Mouse (Mus musculus) retina, embryonic 14.5 days (tissue): ENCODE measurements around the gene Rbm38.

ENCODE experiments used
- DNase-seq: peaks from one replicate; pipeline ENCODE4 v3.0.0-alpha.2; 2015; ENCODE audit warnings: low spot score

Gene Rbm38

GRCm38 (mm10) chr2:173060450-173060849, 40.2 kb downstream of the Rbm38 start:
- DNase-seq: no peak

GRCm38 (mm10) chr2:173061443-173062351, 41.4 kb downstream of the Rbm38 start:
- DNase-seq: no peak

GRCm38 (mm10) chr2:173063219-173063618, 42.9 kb downstream of the Rbm38 start:
- DNase-seq: no peak

DNA sequence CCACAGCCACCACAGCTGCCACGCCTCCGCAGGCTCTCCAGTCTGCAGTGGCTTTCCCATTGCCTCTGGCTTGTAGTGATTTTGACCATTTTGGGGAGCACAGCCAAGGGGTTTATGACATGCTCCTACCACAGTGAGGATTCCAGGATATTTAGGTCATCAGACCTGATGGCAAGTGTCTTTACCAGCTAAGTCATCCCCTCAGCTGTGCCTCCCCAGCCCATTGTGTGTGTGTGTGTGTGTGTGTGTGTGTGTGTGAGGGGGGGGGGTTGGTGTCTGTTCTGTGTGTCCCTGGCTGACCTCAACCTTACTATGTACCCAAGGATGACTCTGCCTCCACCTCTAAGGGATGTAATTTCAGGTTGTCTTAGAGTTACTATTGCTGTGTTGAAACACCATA, 44.6 kb downstream of the Rbm38 start:
- DNase-seq: no peak

- no peak for DNase-seq
These were observed 52.6 kb downstream of the Rbm38 start for GRCm38 (mm10) chr2:173072948-173073347.

DNA sequence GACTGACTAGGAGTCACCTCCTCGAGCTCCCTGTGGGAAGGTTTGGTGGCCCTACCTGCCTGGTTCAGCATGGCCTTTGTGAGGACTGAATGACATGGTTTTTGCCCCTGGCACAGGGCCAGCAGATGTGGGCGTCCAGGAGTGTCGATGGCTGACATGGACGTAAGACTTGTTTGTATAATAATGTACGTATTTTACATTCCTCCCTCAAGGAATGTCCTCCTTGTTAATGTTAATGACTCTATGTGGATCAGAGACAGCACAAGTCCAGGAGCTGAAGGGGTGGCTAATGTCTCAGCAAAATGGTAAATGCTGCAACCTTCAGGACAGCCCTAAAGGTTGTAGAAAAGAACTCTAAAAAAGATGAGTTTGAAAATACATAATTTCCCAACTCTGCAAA, 53.4 kb downstream of the Rbm38 start:
- no peak for DNase-seq

DNA sequence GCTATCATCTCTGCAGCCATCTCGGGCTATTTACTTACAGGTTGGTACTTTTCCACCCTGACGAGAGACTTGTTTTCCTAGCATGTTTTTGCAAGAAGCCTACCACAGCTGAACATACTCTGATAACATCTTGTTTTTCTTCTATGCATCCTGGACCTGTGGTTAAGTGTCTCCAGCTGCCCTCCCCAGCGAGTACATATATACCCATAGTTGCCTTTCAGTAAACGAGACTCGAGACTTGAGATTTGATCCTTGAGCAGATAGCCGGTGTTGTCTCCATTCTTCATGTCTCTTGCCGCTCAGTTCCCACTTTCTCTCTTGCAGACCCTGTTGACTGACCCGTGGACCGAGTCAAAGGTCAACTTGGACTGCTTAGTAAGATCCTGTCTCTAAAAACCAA, 56.6 kb downstream of the Rbm38 start:
- DNase-seq: no peak

DNA sequence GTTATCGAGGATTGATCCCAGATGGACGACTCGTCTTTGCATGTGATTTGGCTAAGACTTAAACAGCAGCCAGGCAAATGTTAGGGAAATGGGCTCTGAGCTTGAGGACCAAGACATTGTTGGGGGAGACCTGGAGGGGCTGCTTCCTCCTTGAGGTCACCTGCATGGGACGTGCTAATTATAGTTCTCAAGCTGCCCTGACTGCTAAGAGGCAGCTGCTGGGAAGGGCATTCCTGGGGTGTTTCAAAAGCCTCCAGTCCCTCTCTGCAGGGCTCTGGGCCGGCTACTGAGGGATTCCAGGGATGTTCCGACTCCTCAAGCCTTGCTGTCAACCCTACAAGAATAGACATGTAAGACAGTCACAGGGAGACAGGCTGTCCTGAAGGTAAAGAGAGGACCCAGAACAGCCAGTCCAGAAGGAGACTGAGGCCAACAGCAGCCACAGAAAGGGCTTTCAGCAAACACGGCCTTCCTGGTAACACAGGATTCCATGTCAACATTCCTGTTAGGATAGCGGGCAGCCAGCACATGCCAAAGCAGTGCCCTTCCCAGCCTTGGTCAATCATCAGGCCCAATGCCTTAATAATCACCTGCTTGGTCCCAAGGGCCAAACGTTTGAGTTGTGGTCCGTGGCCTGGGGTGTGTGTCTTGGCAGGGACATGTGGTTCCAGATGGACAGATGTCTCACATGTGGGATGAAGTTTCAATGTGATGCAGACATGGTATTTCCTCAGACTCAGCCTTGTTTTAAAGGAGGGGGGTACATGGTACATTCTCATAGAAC, 59.7 kb downstream of the Rbm38 start:
- DNase-seq: no peak

DNA sequence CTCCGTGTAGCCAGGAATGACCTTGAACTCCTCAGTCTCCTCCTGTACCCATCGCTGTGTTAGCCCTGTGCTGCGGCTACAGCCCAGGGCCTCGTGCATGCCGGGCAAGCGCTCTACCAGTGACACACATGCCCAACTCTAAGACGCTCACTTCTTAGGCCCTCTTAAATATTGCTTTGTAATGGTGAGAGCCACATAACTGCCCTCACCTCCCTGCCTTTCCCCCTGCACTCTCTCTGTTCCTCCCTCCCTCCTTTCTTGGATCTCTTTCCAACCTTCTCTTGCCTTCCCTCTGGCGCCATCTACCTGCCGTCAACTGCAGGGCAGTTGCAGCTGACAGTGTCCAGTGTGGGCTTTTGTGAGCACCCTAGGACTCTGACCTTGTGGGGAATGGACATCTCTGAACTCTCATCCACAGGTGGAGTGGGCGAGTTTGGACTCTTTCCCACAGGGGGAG, 60.5 kb downstream of the Rbm38 start:
- peak; percentile 85 for DNase-seq

DNA sequence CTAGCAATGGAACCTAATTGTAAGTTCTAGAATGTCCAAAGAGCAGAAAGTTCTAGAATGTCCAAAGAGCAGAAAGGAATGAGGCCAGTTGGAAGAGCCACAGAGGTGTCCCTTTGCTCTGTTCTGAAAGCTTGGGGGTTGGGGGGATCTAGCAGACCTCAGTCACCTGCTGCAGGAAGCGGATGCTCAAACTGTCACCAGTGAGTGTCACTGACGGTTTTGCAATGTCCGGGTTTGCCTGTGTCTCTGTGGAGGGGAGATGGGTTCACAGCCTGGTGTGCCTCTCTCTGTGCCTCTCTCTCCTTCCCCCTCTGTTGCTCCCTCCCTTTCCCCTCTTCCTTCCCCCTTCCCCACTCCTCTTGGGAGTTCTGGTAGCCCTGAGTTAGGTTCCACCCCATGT, 62.4 kb downstream of the Rbm38 start:
- no peak for DNase-seq

- DNase-seq: no peak
These were observed 62.8 kb downstream of the Rbm38 start for GRCm38 (mm10) chr2:173083106-173083505.

- peak; percentile 35 for DNase-seq
These were observed 63.6 kb downstream of the Rbm38 start for GRCm38 (mm10) chr2:173083712-173084475.
